Mouse (Mus musculus) megakaryocyte, embryonic 14.5 days (primary cell): ENCODE data around the gene Adam6b.
"Not testable (repeated sequence)": the region's sequence is repeated elsewhere in the genome, so short reads cannot be mapped to it uniquely, and the experiment has no call there.

Experiments used
- FLI1 ChIP-seq: IDR thresholded peaks from 2 replicates; pipeline ENCODE4 v1.6.1; 2012; ENCODE audit warnings: low read length, inconsistent platforms, mixed read lengths
- GATA1 ChIP-seq: IDR thresholded peaks from 3 replicates; pipeline ENCODE4 v1.6.1; 2012; ENCODE audit warnings: mixed read lengths, low read length, inconsistent platforms, borderline replicate concordance

- not testable (repeated sequence) for TF ChIP-seq GATA1, FLI1
These were observed at the start of gene Adam6b for GRCm38 (mm10) chr12:113489211-113489610.
